Mouse (Mus musculus): ENCODE results near the gene Wfdc18. TPM values are rescaled to one million over a fixed set of nuclear protein-coding genes. Genes with fewer than 3 reads are reported as not detected.

Gene Wfdc18
- polyA plus RNA-seq, 2 experiments = 0.35 to 0.40 TPM

- Histone ChIP-seq H3K36me3 (ENCODE audit: control insufficient read depth, insufficient read depth, low read length) (peaks cover 27% of the 10 kb centered on the region), H3K27me3 (ENCODE audit: control insufficient read depth, insufficient read depth, low read length) (0 out of 2 replicates have a peak, but pooled peaks cover 4% of the 10 kb centered on the region), H3K4me1 (ENCODE audit: control insufficient read depth, insufficient read depth, low read length) (peaks cover 9% of the 10 kb centered on the region), H3K4me2 (replicated peaks; ENCODE audit: low read depth, low read length, severe bottlenecking) (peak within 1 kb of the TSS; percentile 82), H3K27ac (replicated peaks; ENCODE audit: low read depth, low read length) (peak within 1 kb of the TSS; percentile 58), H3K9me3 (ENCODE audit: control insufficient read depth, low read length) (no peaks in the 10 kb centered on the region), H3K9ac (ENCODE audit: low read depth, low read length, severe bottlenecking) (peak within 1 kb of the TSS; percentile 73), H3K4me3 (replicated peaks; ENCODE audit: low read length) (peak within 1 kb of the TSS; percentile 72)
- TF ChIP-seq POLR2A (IDR thresholded peaks at IDR 0.05; ENCODE audit: borderline replicate concordance, extremely low read depth, insufficient read depth, insufficient read length) = 0 out of 2 replicates have a peak, but pooled peaks have one; percentile 14
- DNase-seq (ENCODE audit: low spot score) (peak; percentile 88), ATAC-seq (ENCODE audit: low FRiP score, low read depth) (peak; percentile 94)
- WGBS = under 1% methylated on average over 45 of the region's 47 CpGs
These were observed 44.9 kb downstream of the Wfdc18 start, which contains the start of gene Heatr6 for GRCm38 (mm10) chr11:83753581-83754181. TSS of gene Heatr6 (plus strand) at chr11:83753696.

- Histone ChIP-seq H3K27me3 (ENCODE audit: control insufficient read depth, insufficient read depth, low read length) (no peaks in the 10 kb centered on the region), H3K4me3 (replicated peaks; ENCODE audit: low read length) (peak overlapping the region; percentile 72), H3K4me1 (ENCODE audit: control insufficient read depth, insufficient read depth, low read length) (peaks cover 9% of the 10 kb centered on the region), H3K9me3 (ENCODE audit: control insufficient read depth, low read length) (no peaks in the 10 kb centered on the region), H3K27ac (replicated peaks; ENCODE audit: low read depth, low read length) (0 out of 2 replicates have a peak overlapping the region, but pooled peaks have one; percentile 58), H3K9ac (ENCODE audit: low read depth, low read length, severe bottlenecking) (peak overlapping the region; percentile 73), H3K4me2 (replicated peaks; ENCODE audit: low read depth, low read length, severe bottlenecking) (peak overlapping the region; percentile 82), H3K36me3 (ENCODE audit: control insufficient read depth, insufficient read depth, low read length) (peaks cover 32% of the 10 kb centered on the region)
- WGBS = 11% methylated on average over 8 of the region's 8 CpGs
- ATAC-seq (ENCODE audit: low FRiP score, low read depth) (no peak), DNase-seq (ENCODE audit: low spot score) (no peak)
- no peak for TF ChIP-seq POLR2A (IDR thresholded peaks at IDR 0.05; ENCODE audit: borderline replicate concordance, extremely low read depth, insufficient read depth, insufficient read length)
These were observed 45.4 kb downstream of the Wfdc18 start for GRCm38 (mm10) chr11:83754227-83754626.

Other genes starting within 250 kb of the Wfdc18 start
- gene Mmp28, start 245.9 kb upstream of the Wfdc18 start, polyA plus RNA-seq (2012; rRNA removed) = 4.6 and 5.7 TPM in 2 replicates
- 2.4 and 3.6 TPM in 2 replicates for gene Mmp28, start 245.9 kb upstream of the Wfdc18 start, polyA plus RNA-seq (2014; fragmentation: Nextera tagmentation; extraction: Ambion mirVana)
- 60.0 and 103 TPM in 2 replicates for gene Taf15, start 235.9 kb upstream of the Wfdc18 start, polyA plus RNA-seq (2012; rRNA removed)
- gene Taf15, start 235.9 kb upstream of the Wfdc18 start, polyA plus RNA-seq (2014; fragmentation: Nextera tagmentation; extraction: Ambion mirVana) = 8.3 and 10.9 TPM in 2 replicates
- gene Heatr9, start 186.8 kb upstream of the Wfdc18 start, polyA plus RNA-seq (2012; rRNA removed) = not detected in 2 replicates
- not detected in 2 replicates for gene Heatr9, start 186.8 kb upstream of the Wfdc18 start, polyA plus RNA-seq (2014; fragmentation: Nextera tagmentation; extraction: Ambion mirVana)
- 0.48 and 0.81 TPM in 2 replicates for gene Ccl5, start 178.5 kb upstream of the Wfdc18 start, polyA plus RNA-seq (2012; rRNA removed)
- gene Ccl5, start 178.5 kb upstream of the Wfdc18 start, polyA plus RNA-seq (2014; fragmentation: Nextera tagmentation; extraction: Ambion mirVana) = 0.70 and 0.81 TPM in 2 replicates
- 3.0 and 4.2 TPM in 2 replicates for gene Ccl9, start 130.4 kb upstream of the Wfdc18 start, polyA plus RNA-seq (2012; rRNA removed)
- 6.8 and 7.3 TPM in 2 replicates for gene Ccl9, start 130.4 kb upstream of the Wfdc18 start, polyA plus RNA-seq (2014; fragmentation: Nextera tagmentation; extraction: Ambion mirVana)
- 1.5 and 2.0 TPM in 2 replicates for gene Ccl6, start 115.9 kb upstream of the Wfdc18 start, polyA plus RNA-seq (2012; rRNA removed)
- gene Ccl6, start 115.9 kb upstream of the Wfdc18 start, polyA plus RNA-seq (2014; fragmentation: Nextera tagmentation; extraction: Ambion mirVana) = 5.0 and 6.5 TPM in 2 replicates
- not detected in 2 replicates for gene Rpl9-ps1, start 63.4 kb upstream of the Wfdc18 start, polyA plus RNA-seq (2012; rRNA removed)
- gene Rpl9-ps1, start 63.4 kb upstream of the Wfdc18 start, polyA plus RNA-seq (2014; fragmentation: Nextera tagmentation; extraction: Ambion mirVana) = not detected in 2 replicates
- gene Ccl3, start 59.7 kb upstream of the Wfdc18 start, polyA plus RNA-seq (2012; rRNA removed) = 1.9 and 3.5 TPM in 2 replicates
- 1.4 and 2.3 TPM in 2 replicates for gene Ccl3, start 59.7 kb upstream of the Wfdc18 start, polyA plus RNA-seq (2014; fragmentation: Nextera tagmentation; extraction: Ambion mirVana)
- gene Ccl4, start 46.4 kb upstream of the Wfdc18 start, polyA plus RNA-seq (2012; rRNA removed) = 0.80 and 0.88 TPM in 2 replicates
- 1.0 and 1.2 TPM in 2 replicates for gene Ccl4, start 46.4 kb upstream of the Wfdc18 start, polyA plus RNA-seq (2014; fragmentation: Nextera tagmentation; extraction: Ambion mirVana)
- gene Wfdc17, start 5.0 kb upstream of the Wfdc18 start, polyA plus RNA-seq (2012; rRNA removed) = 1.2 and 1.3 TPM in 2 replicates
- gene Wfdc17, start 5.0 kb upstream of the Wfdc18 start, polyA plus RNA-seq (2014; fragmentation: Nextera tagmentation; extraction: Ambion mirVana) = 3.0 and 3.2 TPM in 2 replicates
- 1.3 TPM in 1 of 2 replicates, not detected in the other for gene Wfdc21, start 37.9 kb downstream of the Wfdc18 start, polyA plus RNA-seq (2012; rRNA removed)
- not detected in 2 replicates for gene Wfdc21, start 37.9 kb downstream of the Wfdc18 start, polyA plus RNA-seq (2014; fragmentation: Nextera tagmentation; extraction: Ambion mirVana)
- 22.5 and 27.5 TPM in 2 replicates for gene Heatr6, start 44.7 kb downstream of the Wfdc18 start, polyA plus RNA-seq (2012; rRNA removed)
- 26.0 and 29.5 TPM in 2 replicates for gene Heatr6, start 44.7 kb downstream of the Wfdc18 start, polyA plus RNA-seq (2014; fragmentation: Nextera tagmentation; extraction: Ambion mirVana)
- 0.04 TPM in 1 of 2 replicates, not detected in the other for gene Hnf1b, start 141.0 kb downstream of the Wfdc18 start, polyA plus RNA-seq (2012; rRNA removed)
- gene Hnf1b, start 141.0 kb downstream of the Wfdc18 start, polyA plus RNA-seq (2014; fragmentation: Nextera tagmentation; extraction: Ambion mirVana) = 0.08 TPM in 1 of 2 replicates, not detected in the other
- 18.1 and 22.8 TPM in 2 replicates for gene Ddx52, start 233.0 kb downstream of the Wfdc18 start, polyA plus RNA-seq (2012; rRNA removed)
- gene Ddx52, start 233.0 kb downstream of the Wfdc18 start, polyA plus RNA-seq (2014; fragmentation: Nextera tagmentation; extraction: Ambion mirVana) = 34.2 and 36.1 TPM in 2 replicates

Data from limb, embryonic 14.5 days (tissue).